Mouse (Mus musculus) kidney, adult 2 months (tissue): ENCODE results near the gene Stxbp3. TPM values are rescaled to one million over a fixed set of nuclear protein-coding genes. Genes with fewer than 3 reads are reported as not detected.
A peak's percentile ranks its signal among the peaks of the same experiment; 100 is the strongest.

ENCODE experiments used
- DNase-seq: peaks from one replicate; pipeline ENCODE4 v3.0.0; 2021
- H3K27ac ChIP-seq: fragments of 200-500 bp; 2 replicates; pipeline ENCODE4 v1.5.1; 2012; ENCODE audit warnings: low read depth, low read length, control low read depth, inconsistent platforms; ENCODE audit not compliant: insufficient read depth
- H3K27me3 ChIP-seq: fragments of 200-500 bp; replicated peaks from 2 replicates; pipeline ENCODE4 v1.6.1; 2012; ENCODE audit warnings: mild to moderate bottlenecking, moderate library complexity, low read length, inconsistent platforms; ENCODE audit not compliant: control insufficient read depth, insufficient read depth
- H3K36me3 ChIP-seq: fragments of 200-500 bp; 2 replicates; pipeline ENCODE4 v1.6.1; 2012; ENCODE audit warnings: mild to moderate bottlenecking, moderate library complexity, low read length, inconsistent platforms; ENCODE audit not compliant: control insufficient read depth, insufficient read depth
- H3K4me1 ChIP-seq: fragments of 200-500 bp; 2 replicates; pipeline ENCODE4 v1.6.1; 2011; ENCODE audit warnings: low read length; ENCODE audit not compliant: control insufficient read depth, insufficient read depth
- H3K4me3 ChIP-seq: fragments of 200-500 bp; 2 replicates; pipeline ENCODE4 v1.5.1; 2011; ENCODE audit warnings: mild to moderate bottlenecking, low read depth, low read length, control low read depth; ENCODE audit not compliant: insufficient read depth
- CTCF ChIP-seq: fragments of 200-500 bp; conservative IDR thresholded peaks from 2 replicates; pipeline ENCODE4 v1.5.1; 2011; ENCODE audit warnings: low read depth, mild to moderate bottlenecking, control low read depth, low read length, moderate library complexity, mixed read lengths; ENCODE audit not compliant: insufficient read depth, insufficient read length
- POLR2A ChIP-seq: fragments of 200-500 bp; IDR thresholded peaks from one replicate; pipeline ENCODE4 v1.6.1; 2011; ENCODE audit warnings: low read depth, low read length, control low read depth
- WGBS: fragments of 180-500 bp; shearing (Covaris S2); methylation state at CpG from one replicate; pipeline ENCODE4 v1.1.7; 2018; 5-methylcytosine and 5-hydroxymethylcytosine counted together
- polyA plus RNA-seq: library from polyadenylated mRNA; depleted of rRNA; stranded (reverse); fragments of >200 nt; gene quantifications from 2 replicates; pipeline ENCODE4 v1.2.3, GENCODE M21; 2012

Stxbp3 gene
- polyA plus RNA-seq, 1 experiment = 14.4 TPM

DNA sequence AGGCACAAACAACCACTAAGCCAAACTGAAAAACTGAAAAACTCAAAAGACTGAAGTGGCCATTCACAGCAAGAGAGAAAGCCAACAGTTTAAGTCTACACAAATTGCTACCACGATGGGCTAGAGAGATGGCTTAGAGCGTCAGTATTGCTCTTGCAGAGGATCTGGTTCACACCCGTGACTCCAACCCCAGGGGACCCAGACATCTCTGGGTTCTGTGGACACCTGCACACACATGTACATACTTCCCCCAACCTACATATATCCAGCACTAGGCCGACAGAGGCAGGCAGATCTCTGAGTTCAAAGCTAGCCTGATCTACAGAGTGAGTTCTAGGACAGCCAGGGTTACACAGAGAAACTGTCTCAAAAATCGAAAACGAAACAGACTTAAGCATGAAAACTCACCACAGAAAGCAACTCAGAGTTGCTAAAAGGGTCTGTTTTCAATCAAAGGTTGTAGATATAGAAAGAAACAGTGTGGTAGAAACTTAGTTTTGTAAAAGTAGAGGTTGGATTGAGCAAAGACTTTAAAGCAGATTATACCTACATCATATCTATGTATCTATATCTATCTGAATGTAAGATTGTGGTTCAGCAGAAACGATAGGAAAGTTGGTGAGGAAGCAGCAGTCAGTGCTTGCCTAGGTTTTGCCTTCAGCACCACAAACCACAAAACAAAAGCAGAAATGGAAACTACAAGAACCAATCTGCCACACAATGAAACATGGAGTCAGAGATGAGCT is 44.6 kb downstream of the Stxbp3 start:
- H3K4me3 ChIP-seq = no peak overlapping the region
- no peaks in the 10 kb centered on the region for H3K4me1 ChIP-seq
- peaks cover 10% of the 10 kb centered on the region for H3K36me3 ChIP-seq
- WGBS = 90% methylated on average over 7 of the region's 7 CpGs
- TF ChIP-seq POLR2A = no peak
- no peak for TF ChIP-seq CTCF
- DNase-seq = no peak
- no peak overlapping the region for H3K27ac ChIP-seq
- no peaks in the 10 kb centered on the region for H3K27me3 ChIP-seq

DNA sequence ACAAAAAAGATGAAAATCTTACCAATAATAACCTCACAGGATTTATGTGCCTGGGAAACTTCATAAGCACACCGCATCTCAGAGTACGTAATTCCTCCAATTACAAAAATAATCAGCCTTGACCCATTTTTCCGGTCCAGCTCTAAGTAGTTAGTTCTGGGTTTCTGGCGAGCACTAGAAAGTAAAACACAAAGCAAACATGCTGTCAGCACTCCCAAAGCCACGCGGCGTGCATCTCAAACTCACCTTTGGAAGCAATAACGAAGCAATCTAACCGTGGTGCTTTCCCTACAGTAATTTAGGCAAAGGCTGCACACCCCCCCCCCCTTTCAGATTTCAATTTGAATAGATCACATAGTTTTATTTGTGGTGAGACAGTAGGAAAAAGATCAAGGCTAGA is 45.5 kb downstream of the Stxbp3 start:
- H3K36me3 ChIP-seq = peaks cover 6% of the 10 kb centered on the region
- no peaks in the 10 kb centered on the region for H3K4me1 ChIP-seq
- no peak overlapping the region for H3K27ac ChIP-seq
- DNase-seq = no peak
- 70% methylated on average over 9 of the region's 9 CpGs for WGBS
- H3K27me3 ChIP-seq = no peaks in the 10 kb centered on the region
- TF ChIP-seq CTCF = no peak
- no peak for TF ChIP-seq POLR2A
- H3K4me3 ChIP-seq = no peak overlapping the region

DNA sequence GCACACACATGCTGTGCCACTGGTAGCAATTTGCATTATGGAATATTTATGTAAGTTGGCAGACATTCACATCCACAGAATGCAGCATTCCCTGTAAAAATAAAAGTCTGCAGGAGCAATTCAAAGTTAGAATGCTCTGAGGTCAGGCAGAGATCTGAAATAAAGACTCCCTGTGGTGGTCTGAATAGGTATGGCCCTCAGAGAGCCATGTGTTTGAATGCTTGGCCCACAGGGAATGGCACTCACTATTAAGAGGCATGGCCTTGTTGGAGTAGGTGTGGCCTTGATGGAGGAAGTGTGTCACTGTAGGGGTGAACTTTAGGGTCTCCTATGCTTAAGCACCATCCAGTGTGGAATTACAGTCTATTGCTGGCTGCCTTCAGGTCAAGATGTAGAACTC is 47.9 kb downstream of the Stxbp3 start:
- H3K36me3 ChIP-seq = peaks cover 6% of the 10 kb centered on the region
- H3K27ac ChIP-seq = no peak overlapping the region
- DNase-seq = no peak
- H3K4me3 ChIP-seq = no peak overlapping the region
- no peak for TF ChIP-seq POLR2A
- TF ChIP-seq CTCF = no peak
- H3K4me1 ChIP-seq = peaks cover 4% of the 10 kb centered on the region
- H3K27me3 ChIP-seq = no peaks in the 10 kb centered on the region

DNA sequence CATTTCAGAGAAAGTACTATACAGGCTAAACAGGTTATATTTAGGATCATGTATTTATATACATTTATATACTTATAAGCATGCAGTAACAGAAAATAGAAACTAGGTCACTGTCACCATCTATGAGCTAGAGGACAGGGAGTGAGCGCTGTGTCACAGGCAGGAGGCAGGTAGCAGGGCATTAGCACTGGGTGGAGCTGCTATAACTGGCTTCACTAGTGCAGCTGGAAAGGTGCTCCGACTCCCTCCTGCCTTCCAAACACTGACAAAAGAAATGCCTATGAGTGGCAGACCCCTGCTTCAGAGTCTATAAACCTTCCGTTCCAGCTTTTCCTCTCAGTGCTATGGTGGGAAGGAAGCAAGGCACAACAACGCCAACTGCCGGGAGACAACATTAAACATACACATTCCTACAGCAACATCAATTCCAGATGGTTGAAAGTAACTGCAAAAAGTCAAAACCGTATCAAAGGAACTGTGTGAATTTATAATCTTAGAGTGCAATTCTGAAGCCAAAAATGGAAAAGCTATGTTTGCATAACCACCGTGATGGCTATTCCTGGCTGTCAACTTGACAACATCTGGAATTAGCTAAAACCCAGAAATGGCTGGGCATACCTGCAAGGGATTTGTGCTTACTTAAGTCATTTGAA is 49.1 kb downstream of the Stxbp3 start:
- WGBS = 88% methylated on average over 7 of the region's 7 CpGs
- no peak overlapping the region for H3K4me3 ChIP-seq
- no peak for DNase-seq
- H3K27me3 ChIP-seq = no peaks in the 10 kb centered on the region
- no peak for TF ChIP-seq CTCF
- no peak for TF ChIP-seq POLR2A
- H3K4me1 ChIP-seq = peaks cover 4% of the 10 kb centered on the region
- H3K27ac ChIP-seq = no peak overlapping the region
- peaks cover 2% of the 10 kb centered on the region for H3K36me3 ChIP-seq

DNA sequence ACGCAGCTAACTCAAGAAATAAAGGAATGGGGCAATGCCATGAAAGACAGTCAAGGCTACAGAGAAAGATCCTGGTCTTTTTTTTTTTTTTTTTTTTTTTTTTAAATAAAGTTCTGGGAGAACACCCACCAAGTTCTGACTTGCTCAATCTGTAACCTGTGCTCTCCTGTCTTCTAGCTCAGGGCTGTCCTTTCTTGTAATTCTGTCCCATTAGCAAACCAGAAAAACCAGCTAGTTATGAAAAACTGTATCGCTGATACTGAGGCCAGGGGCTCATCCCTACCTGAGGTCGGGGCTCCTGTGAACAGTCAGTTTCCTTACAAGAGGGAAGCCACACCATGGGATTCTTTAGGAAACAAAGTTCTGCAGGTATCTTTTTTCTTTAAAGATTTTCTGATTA is 49.8 kb downstream of the Stxbp3 start:
- Histone ChIP-seq H3K27me3 (no peaks in the 10 kb centered on the region), H3K4me1 (peaks cover 4% of the 10 kb centered on the region), H3K36me3 (peaks cover 2% of the 10 kb centered on the region), H3K4me3 (no peak overlapping the region), H3K27ac (no peak overlapping the region)
- TF ChIP-seq CTCF (no peak), POLR2A (no peak)
- 91% methylated on average over 3 of the region's 3 CpGs for WGBS
- DNase-seq = no peak

DNA sequence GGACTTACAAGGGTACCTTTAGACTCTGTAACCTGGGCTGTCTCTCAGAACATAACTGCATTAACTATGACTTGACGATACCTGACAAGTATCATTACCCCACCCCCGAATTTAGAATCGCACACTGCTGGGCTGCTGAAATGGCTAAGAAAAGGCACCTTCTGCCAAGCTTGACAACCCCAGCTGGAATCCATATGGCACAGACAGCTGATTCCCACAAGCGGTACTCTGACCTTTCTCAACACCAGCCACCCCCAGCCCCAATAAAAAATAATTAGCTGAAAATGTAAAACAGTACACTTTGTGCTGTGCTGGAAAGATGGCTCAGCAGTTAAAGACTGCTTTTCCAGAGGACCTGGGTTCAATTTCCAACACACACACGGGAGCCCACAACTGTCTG is 51.0 kb downstream of the Stxbp3 start:
- 81% methylated on average over 5 of the region's 5 CpGs for WGBS
- no peak for DNase-seq
- no peak overlapping the region for H3K4me3 ChIP-seq
- TF ChIP-seq POLR2A (no peak), CTCF (no peak)
- no peaks in the 10 kb centered on the region for H3K27me3 ChIP-seq
- peaks cover 4% of the 10 kb centered on the region for H3K4me1 ChIP-seq
- H3K27ac ChIP-seq = no peak overlapping the region
- peaks cover 2% of the 10 kb centered on the region for H3K36me3 ChIP-seq

DNA sequence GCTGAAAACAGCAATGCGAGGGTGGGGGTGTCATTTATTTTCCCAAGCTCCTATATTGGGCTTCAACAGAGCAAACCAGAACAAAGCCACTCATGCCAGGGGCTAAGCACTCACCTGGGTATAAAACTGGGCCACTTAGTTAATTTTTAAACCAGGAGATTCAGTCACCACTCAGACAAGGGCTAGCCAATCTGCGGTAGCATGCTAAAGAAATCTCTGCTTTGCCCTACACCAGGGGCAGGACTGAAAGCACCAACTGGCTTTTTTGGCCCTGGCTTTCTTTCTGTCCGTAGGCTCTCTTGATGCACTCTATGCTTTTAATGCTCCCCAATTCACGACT is 51.9 kb downstream of the Stxbp3 start:
- peaks cover 1% of the 10 kb centered on the region for H3K36me3 ChIP-seq
- TF ChIP-seq CTCF = no peak
- no peak for TF ChIP-seq POLR2A
- H3K4me3 ChIP-seq = no peak overlapping the region
- no peaks in the 10 kb centered on the region for H3K27me3 ChIP-seq
- DNase-seq = peak; percentile 67
- peaks cover 4% of the 10 kb centered on the region for H3K4me1 ChIP-seq
- 66% methylated on average over 4 of the region's 4 CpGs for WGBS
- H3K27ac ChIP-seq = no peak overlapping the region
